Mouse (Mus musculus): ENCODE measurements around the gene Gdi2. TPM values are rescaled to one million over a fixed set of nuclear protein-coding genes. Genes with fewer than 3 reads are reported as not detected.

The Gdi2 gene
- polyA plus RNA-seq (2015; fragmentation: Nextera tagmentation; extraction: Ambion mirVana), result 268 and 333 TPM in 2 replicates

GRCm38 (mm10) chr13:3537594-3538222, at the start of gene Gdi2:
Gdi2 (plus strand) TSS chr13:3538063.

GRCm38 (mm10) chr13:3610795-3611438, 73.1 kb downstream of the Gdi2 start, which contains the start of gene Fam208b:
Fam208b (minus strand) TSS chr13:3611108.

Other genes with a start within 250 kb of the Gdi2 start
- 3.3 and 6.6 TPM in 2 replicates for gene Fam208b, start 73.0 kb downstream of the Gdi2 start, polyA plus RNA-seq (2015; fragmentation: Nextera tagmentation; extraction: Ambion mirVana)
- gene Asb13, start 96.0 kb downstream of the Gdi2 start, polyA plus RNA-seq (2015; fragmentation: Nextera tagmentation; extraction: Ambion mirVana), result 6.8 and 8.2 TPM in 2 replicates

All from adrenal gland, postnatal 0 days (tissue).